Mouse (Mus musculus) spleen, adult 2 months (tissue): Measurements from ENCODE around the gene Fam129b. TPM values are rescaled to one million over a fixed set of nuclear protein-coding genes. Genes with fewer than 3 reads are reported as not detected.

Experiments
- DNase-seq, 2 experiments: peaks; one replicate each; pipeline versions ENCODE4 v3.0.0 to v3.0.0-alpha.2; 2012 to 2021; ENCODE audit warnings: low spot score in 2 of 2, low read depth in 1 of 2
- H3K27ac ChIP-seq: fragments of 200-500 bp; 2 replicates; pipeline ENCODE4 v1.5.1; 2012; ENCODE audit warnings: low read length, inconsistent platforms; ENCODE audit not compliant: insufficient read depth
- H3K27me3 ChIP-seq: fragments of 200-500 bp; 2 replicates; pipeline ENCODE4 v1.6.1; 2012; ENCODE audit warnings: mild to moderate bottlenecking, moderate library complexity, low read length, inconsistent platforms; ENCODE audit not compliant: control insufficient read depth, insufficient read depth
- H3K36me3 ChIP-seq: fragments of 200-500 bp; 2 replicates; pipeline ENCODE4 v1.6.1; 2012; ENCODE audit warnings: mild to moderate bottlenecking, low read length, inconsistent platforms; ENCODE audit not compliant: control insufficient read depth, insufficient read depth
- H3K4me1 ChIP-seq: fragments of 200-500 bp; 2 replicates; pipeline ENCODE4 v1.6.1; 2011; ENCODE audit warnings: inconsistent platforms; ENCODE audit not compliant: control insufficient read depth, insufficient read depth, insufficient read length
- H3K4me3 ChIP-seq: fragments of 200-500 bp; 2 replicates; pipeline ENCODE4 v1.5.1; 2011; ENCODE audit warnings: mild to moderate bottlenecking, inconsistent platforms; ENCODE audit not compliant: insufficient read depth, insufficient read length; ENCODE audit errors: extremely low read depth
- CTCF ChIP-seq: fragments of 200-500 bp; IDR thresholded peaks from 2 replicates; pipeline ENCODE4 v1.5.1; 2011; ENCODE audit warnings: mild to moderate bottlenecking, inconsistent platforms; ENCODE audit not compliant: insufficient read depth, insufficient read length, insufficient replicate concordance; ENCODE audit errors: extremely low read depth
- POLR2A ChIP-seq: fragments of 200-500 bp; IDR thresholded peaks from 2 replicates; pipeline ENCODE4 v1.6.1; 2011; ENCODE audit warnings: low read depth, low read length, inconsistent platforms
- WGBS: fragments of 180-500 bp; shearing (Covaris S2); methylation state at CpG from one replicate; pipeline ENCODE4 v1.1.7; 2018; 5-methylcytosine and 5-hydroxymethylcytosine counted together
- polyA plus RNA-seq: library from polyadenylated mRNA; depleted of rRNA; stranded (reverse); fragments of >200 nt; gene quantifications from 2 replicates; pipeline ENCODE4 v1.2.3, GENCODE M21; 2012

Gene Fam129b
- polyA plus RNA-seq, 1 experiment: 11.0 TPM

GRCm38 (mm10) chr2:32860799-32861198 lies 15.1 kb upstream of the Fam129b start:
- no peaks in the 10 kb centered on the region for H3K4me1 ChIP-seq
- no peak for DNase-seq
- WGBS: 88% methylated on average over 8 of the region's 8 CpGs
- no peaks in the 10 kb centered on the region for H3K36me3 ChIP-seq
- no peak overlapping the region for H3K27ac ChIP-seq
- TF ChIP-seq POLR2A (no peak), CTCF (no peak)
- no peaks in the 10 kb centered on the region for H3K27me3 ChIP-seq
- no peak overlapping the region for H3K4me3 ChIP-seq

GRCm38 (mm10) chr2:32863317-32863716 lies 12.6 kb upstream of the Fam129b start:
- 95% methylated on average over 3 of the region's 3 CpGs for WGBS
- Histone ChIP-seq H3K4me1 (no peaks in the 10 kb centered on the region), H3K36me3 (no peaks in the 10 kb centered on the region), H3K4me3 (no peak overlapping the region), H3K27me3 (no peaks in the 10 kb centered on the region), H3K27ac (no peak overlapping the region)
- TF ChIP-seq POLR2A: no peak
- no peak for DNase-seq

DNA sequence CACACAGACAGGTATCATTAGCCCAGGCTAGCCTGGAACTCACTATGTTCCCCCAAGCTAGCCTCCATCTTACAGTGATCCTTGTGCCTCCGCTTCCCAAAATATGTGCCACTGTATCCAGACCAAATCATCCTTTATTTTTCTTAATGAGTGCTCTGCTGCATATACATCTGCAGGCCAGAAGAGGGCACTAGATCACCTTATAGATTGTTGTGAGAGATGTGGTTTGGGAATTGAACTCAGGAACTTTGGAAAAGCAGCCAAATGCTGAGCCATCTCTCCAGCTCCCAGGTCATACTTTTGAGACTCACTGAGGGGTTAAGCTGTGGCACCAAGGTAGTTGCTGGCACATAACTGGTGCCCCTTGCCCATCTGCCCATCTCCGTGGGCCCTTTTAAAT lies 11.2 kb upstream of the Fam129b start:
- WGBS: 61% methylated on average over 2 of the region's 2 CpGs
- no peak for DNase-seq
- no peak for TF ChIP-seq CTCF
- TF ChIP-seq POLR2A: no peak
- no peak overlapping the region for H3K27ac ChIP-seq
- H3K4me1 ChIP-seq: 0 out of 2 replicates have a peak, but pooled peaks cover 2% of the 10 kb centered on the region
- H3K27me3 ChIP-seq: no peaks in the 10 kb centered on the region
- H3K36me3 ChIP-seq: no peaks in the 10 kb centered on the region
- no peak overlapping the region for H3K4me3 ChIP-seq

DNA sequence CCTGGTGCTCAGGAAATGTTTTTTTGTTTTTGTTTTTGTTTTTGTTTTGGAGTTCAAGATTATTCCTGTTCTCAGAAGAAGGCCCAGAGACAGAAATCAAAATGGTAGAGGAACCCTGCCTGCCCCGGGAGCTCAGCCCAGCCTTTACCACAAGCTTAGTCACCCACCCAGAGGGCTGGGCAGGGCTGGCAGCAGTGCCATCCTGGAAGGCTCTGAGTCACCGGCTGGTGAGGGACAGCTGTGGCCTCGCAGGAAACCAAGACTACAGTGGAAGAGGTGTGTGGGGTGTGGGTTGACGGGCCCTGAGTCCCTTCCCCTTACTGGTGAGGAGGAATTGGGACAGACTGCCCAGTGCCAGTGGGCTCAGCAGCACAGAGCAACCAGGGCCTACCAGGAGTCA lies 8.6 kb upstream of the Fam129b start:
- no peaks in the 10 kb centered on the region for H3K36me3 ChIP-seq
- H3K4me3 ChIP-seq: no peak overlapping the region
- H3K27me3 ChIP-seq: no peaks in the 10 kb centered on the region
- TF ChIP-seq POLR2A: no peak
- no peak for TF ChIP-seq CTCF
- 12% methylated on average over 4 of the region's 4 CpGs for WGBS
- no peak overlapping the region for H3K27ac ChIP-seq
- no peak for DNase-seq
- H3K4me1 ChIP-seq: peaks cover 11% of the 10 kb centered on the region; the same call in 1 of the 2 replicates

- Histone ChIP-seq H3K27me3 (no peaks in the 10 kb centered on the region), H3K27ac (no peak overlapping the region)
- DNase-seq: no peak
These were observed 6.1 kb upstream of the Fam129b start for GRCm38 (mm10) chr2:32869721-32870274.

DNA sequence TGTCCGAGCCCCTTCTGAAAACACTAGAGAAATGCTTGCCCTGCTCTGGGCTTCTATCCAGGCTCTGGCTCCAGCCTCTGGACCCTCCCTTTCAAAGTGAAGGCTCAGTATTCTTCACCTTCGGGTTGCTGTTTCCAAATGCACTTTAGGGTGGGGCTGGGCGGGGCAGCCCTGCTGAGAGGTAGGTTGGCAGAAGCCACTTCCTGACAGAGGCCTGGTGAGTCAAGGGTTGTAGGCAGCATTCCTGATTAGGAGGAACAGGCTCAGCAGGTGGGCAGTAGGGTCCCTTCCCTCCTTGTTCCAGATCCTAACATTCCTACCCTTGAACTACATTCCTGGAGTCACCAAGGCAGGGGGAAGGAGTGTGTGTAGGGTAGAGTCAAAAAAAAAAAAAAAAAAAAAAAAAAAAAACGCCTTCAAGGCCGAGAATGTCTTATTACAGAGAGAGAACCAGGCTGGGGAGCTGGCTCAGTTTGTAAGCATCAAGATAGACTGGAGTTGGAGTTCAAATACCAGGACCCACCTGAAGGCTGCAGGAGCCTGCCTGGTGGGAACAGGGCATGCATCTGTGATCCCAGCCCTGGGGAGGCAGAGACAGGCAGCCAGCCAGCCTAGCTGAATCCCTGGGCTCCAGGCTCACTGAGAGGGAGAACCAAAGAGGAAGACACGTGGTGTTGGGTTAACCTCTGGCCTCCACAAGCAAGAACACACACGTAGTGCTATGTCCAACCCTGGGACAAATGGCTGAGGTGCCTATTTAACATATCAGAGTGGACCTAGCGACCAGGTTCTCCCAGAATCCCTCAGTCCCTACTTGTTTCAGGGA lies 5.4 kb upstream of the Fam129b start:
- peaks cover 14% of the 10 kb centered on the region; the same call in 1 of the 2 replicates for H3K4me1 ChIP-seq
- WGBS: 45% methylated on average over 8 of the region's 8 CpGs
- no peak overlapping the region for H3K27ac ChIP-seq
- H3K36me3 ChIP-seq: no peaks in the 10 kb centered on the region
- no peak for DNase-seq
- TF ChIP-seq POLR2A (no peak), CTCF (no peak)
- H3K4me3 ChIP-seq: no peak overlapping the region
- H3K27me3 ChIP-seq: no peaks in the 10 kb centered on the region

More at GRCm38 (mm10) chr2:32869721-32870274, 6.1 kb upstream of the Fam129b start:
- Histone ChIP-seq H3K4me1 (peaks cover 11% of the 10 kb centered on the region; the same call in 1 of the 2 replicates), H3K36me3 (no peaks in the 10 kb centered on the region), H3K4me3 (no peak overlapping the region)
- TF ChIP-seq CTCF (no peak), POLR2A (no peak)
- 70% methylated on average over 6 of the region's 6 CpGs for WGBS

DNA sequence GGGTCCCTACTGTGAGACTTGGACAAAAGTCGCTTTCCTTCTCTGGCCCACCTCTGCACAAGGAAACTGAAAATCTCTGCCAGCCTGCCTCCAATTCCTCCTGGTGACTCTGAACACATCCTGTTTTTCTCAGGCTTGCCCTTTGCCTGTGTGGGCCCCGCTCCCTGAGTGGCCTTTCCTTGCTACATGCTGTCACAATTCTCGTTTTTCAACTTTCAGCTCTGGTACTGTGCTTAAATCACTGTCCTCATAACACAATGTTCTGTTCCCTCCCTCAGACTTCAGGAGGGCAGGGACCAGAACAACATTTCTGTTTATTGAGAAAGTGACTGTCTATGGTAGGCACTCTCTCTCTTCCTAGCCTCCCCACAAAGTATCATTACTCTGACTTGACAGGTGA lies 1.8 kb upstream of the Fam129b start:
- 82% methylated on average over 3 of the region's 3 CpGs for WGBS
- peaks cover 4% of the 10 kb centered on the region; the same call in 1 of the 2 replicates for H3K27me3 ChIP-seq
- H3K36me3 ChIP-seq: no peaks in the 10 kb centered on the region
- H3K4me3 ChIP-seq: no peak overlapping the region
- H3K4me1 ChIP-seq: peaks cover 24% of the 10 kb centered on the region
- TF ChIP-seq POLR2A (no peak), CTCF (no peak)
- DNase-seq: no peak
- H3K27ac ChIP-seq: no peak overlapping the region
